Mouse (Mus musculus) liver, adult 2 months (tissue): ENCODE measurements around the gene Accsl.

Source experiments
- CTCF ChIP-seq: fragments of 200-500 bp; IDR thresholded peaks from 2 replicates; pipeline ENCODE4 v1.5.1; 2011; ENCODE audit warnings: low read depth, low read length, control low read depth
- POLR2A ChIP-seq: fragments of 200-500 bp; IDR thresholded peaks from 2 replicates; pipeline ENCODE4 v1.6.1; 2011; ENCODE audit warnings: low read length, control low read depth; ENCODE audit not compliant: insufficient read depth; ENCODE audit errors: extremely low read depth

- no peak for TF ChIP-seq CTCF
- TF ChIP-seq POLR2A: no peak
Measured at GRCm38 (mm10) chr2:93840109-93840508, 28.8 kb downstream of the Accsl start.
